Mouse (Mus musculus): ENCODE data around the gene Ccdc172.
A peak's percentile ranks its signal among the peaks of the same experiment; 100 is the strongest.

Gene Ccdc172

GRCm38 (mm10) chr19:58572429-58573071 lies 60.8 kb downstream of the Ccdc172 start:
- DNase-seq (ENCODE audit: low read depth, low spot score): no peak

GRCm38 (mm10) chr19:58573072-58573438 lies 61.3 kb downstream of the Ccdc172 start:
- DNase-seq (ENCODE audit: low read depth, low spot score): no peak

- peak; percentile 63 for DNase-seq (ENCODE audit: low read depth, low spot score)
Measured at GRCm38 (mm10) chr19:58582018-58582417, 70.2 kb downstream of the Ccdc172 start.

GRCm38 (mm10) chr19:58582956-58583355 lies 71.2 kb downstream of the Ccdc172 start:
- no peak for DNase-seq (ENCODE audit: low read depth, low spot score)

- no peak for DNase-seq (ENCODE audit: low read depth, low spot score)
Measured at GRCm38 (mm10) chr19:58586046-58586445, 74.3 kb downstream of the Ccdc172 start.

GRCm38 (mm10) chr19:58590251-58590936 lies 78.6 kb downstream of the Ccdc172 start:
- DNase-seq (ENCODE audit: low read depth, low spot score): no peak

GRCm38 (mm10) chr19:58600381-58600780 lies 88.6 kb downstream of the Ccdc172 start:
- no peak for DNase-seq (ENCODE audit: low read depth, low spot score)

Measured in forelimb bud, embryonic 11.5 days (tissue).